Mouse (Mus musculus) liver, postnatal 0 days (tissue): ENCODE data around the gene Adgrf5. TPM values are rescaled to one million over a fixed set of nuclear protein-coding genes. Genes with fewer than 3 reads are reported as not detected.
"Not testable (repeated sequence)": the region's sequence is repeated elsewhere in the genome, so short reads cannot be mapped to it uniquely, and the experiment has no call there.

Source experiments
- ATAC-seq: fragments of 200-750 bp; cut with Nextera tagmentation; 2 replicates; pipeline ENCODE4 v1.8.0; 2017; ENCODE audit warnings: mild to moderate bottlenecking, moderate library complexity
- DNase-seq: peaks from one replicate; pipeline ENCODE4 v3.0.0-alpha.2; 2016
- H3K27ac ChIP-seq: fragments of 300-500 bp; sonication (generic); 2 replicates; pipeline ENCODE4 v1.5.1; 2014; ENCODE audit warnings: antibody characterized with exemption, moderate library complexity, mild to moderate bottlenecking, low read depth
- H3K27me3 ChIP-seq: fragments of 300-500 bp; sonication (generic); 2 replicates; pipeline ENCODE4 v1.6.1; 2014; ENCODE audit warnings: low read length, control low read depth, mixed read lengths; ENCODE audit not compliant: insufficient read depth
- H3K36me3 ChIP-seq: fragments of 300-500 bp; sonication (generic); replicated peaks from 2 replicates; pipeline ENCODE4 v1.6.1; 2014; ENCODE audit warnings: mild to moderate bottlenecking, control low read depth, low read length, moderate library complexity, mixed read lengths; ENCODE audit not compliant: insufficient read depth
- H3K4me1 ChIP-seq: fragments of 300-500 bp; sonication (generic); 2 replicates; pipeline ENCODE4 v1.6.1; 2014; ENCODE audit warnings: antibody characterized with exemption, mild to moderate bottlenecking, control low read depth; ENCODE audit not compliant: insufficient read depth
- H3K4me2 ChIP-seq: fragments of 300-500 bp; sonication (generic); 2 replicates; pipeline ENCODE4 v1.6.1; 2014; ENCODE audit warnings: low read depth, mild to moderate bottlenecking, low read length, moderate library complexity, mixed read lengths
- H3K4me3 ChIP-seq: fragments of 300-500 bp; sonication (generic); 2 replicates; pipeline ENCODE4 v1.5.1; 2014; ENCODE audit warnings: low read depth, low read length
- H3K9ac ChIP-seq: fragments of 300-500 bp; sonication (generic); replicated peaks from 2 replicates; pipeline ENCODE4 v1.6.1; 2014; ENCODE audit warnings: mild to moderate bottlenecking, moderate library complexity
- H3K9me3 ChIP-seq: fragments of 300-500 bp; sonication (generic); 2 replicates; pipeline ENCODE4 v1.6.1; 2016; ENCODE audit warnings: mild to moderate bottlenecking, control low read depth, low read length, mixed read lengths
- CTCF ChIP-seq: sonication (generic); IDR thresholded peaks from 2 replicates; pipeline ENCODE4 v1.5.1; 2016; ENCODE audit warnings: antibody characterized with exemption, low read depth
- EP300 ChIP-seq: IDR thresholded peaks from 2 replicates; pipeline ENCODE4 v1.6.1; 2016; ENCODE audit warnings: antibody characterized with exemption, low read depth, mild to moderate bottlenecking
- WGBS: fragments of 180-500 bp; shearing (Covaris S2); extraction: QIAGEN DNeasy Blood & Tissue Kit; methylation state at CpG from one replicate; pipeline ENCODE4 v1.1.7; 2014; ENCODE audit not compliant: insufficient replicate concordance; 5-methylcytosine and 5-hydroxymethylcytosine counted together
- polyA plus RNA-seq: library from polyadenylated mRNA; unstranded; fragments of >200 nt; fragmentation: Nextera tagmentation; extraction: Ambion mirVana; gene quantifications from 2 replicates; pipeline ENCODE4 v1.2.1, GENCODE M21; 2015

Gene Adgrf5
- polyA plus RNA-seq, 1 experiment from 2014 or later = 3.5 TPM

GRCm38 (mm10) chr17:43329761-43330183 lies 30.5 kb upstream of the Adgrf5 start:
- TF ChIP-seq EP300 (peak; percentile 95), CTCF (no peak)
- Histone ChIP-seq H3K4me1 (peaks cover 37% of the 10 kb centered on the region), H3K4me2 (no peak overlapping the region; the same call in 1 of the 2 replicates), H3K9ac (no peak overlapping the region), H3K27ac (peak overlapping the region; percentile 58), H3K27me3 (no peaks in the 10 kb centered on the region), H3K4me3 (no peak overlapping the region), H3K9me3 (no peaks in the 10 kb centered on the region), H3K36me3 (no peaks in the 10 kb centered on the region)
- DNase-seq = peak; percentile 49
- 38% methylated on average over 7 of the region's 7 CpGs for WGBS
- ATAC-seq = peak; percentile 79

GRCm38 (mm10) chr17:43332686-43333085 lies 27.6 kb upstream of the Adgrf5 start:
- TF ChIP-seq CTCF (no peak), EP300 (no peak)
- Histone ChIP-seq H3K27ac (no peak overlapping the region), H3K36me3 (no peaks in the 10 kb centered on the region), H3K9ac (no peak overlapping the region), H3K27me3 (no peaks in the 10 kb centered on the region), H3K4me1 (peaks cover 30% of the 10 kb centered on the region), H3K9me3 (no peaks in the 10 kb centered on the region), H3K4me3 (no peak overlapping the region), H3K4me2 (no peak overlapping the region)
- DNase-seq = no peak
- 33% methylated on average over 5 of the region's 5 CpGs for WGBS
- ATAC-seq = no peak

DNA sequence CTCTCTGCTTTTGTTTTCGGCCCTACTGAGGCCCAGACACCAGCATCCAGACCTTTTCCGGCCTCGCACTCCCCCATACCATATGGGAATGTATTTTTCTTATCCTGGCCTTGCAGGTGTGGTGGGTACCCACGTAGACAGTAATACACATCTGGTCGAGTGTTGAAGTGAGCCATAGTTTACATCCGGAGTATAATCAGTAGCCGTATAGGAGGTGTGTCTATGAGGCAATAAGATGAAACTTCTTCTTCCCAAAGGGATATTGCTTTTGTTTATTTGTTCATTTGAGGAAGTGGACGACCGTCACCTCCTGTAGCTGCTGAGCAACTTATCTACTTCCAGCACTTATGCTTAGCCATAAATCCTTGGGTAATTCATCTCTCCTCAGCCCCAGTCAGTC lies 26.2 kb upstream of the Adgrf5 start:
- WGBS = 41% methylated on average over 9 of the region's 9 CpGs
- ATAC-seq (no peak), DNase-seq (no peak)

DNA sequence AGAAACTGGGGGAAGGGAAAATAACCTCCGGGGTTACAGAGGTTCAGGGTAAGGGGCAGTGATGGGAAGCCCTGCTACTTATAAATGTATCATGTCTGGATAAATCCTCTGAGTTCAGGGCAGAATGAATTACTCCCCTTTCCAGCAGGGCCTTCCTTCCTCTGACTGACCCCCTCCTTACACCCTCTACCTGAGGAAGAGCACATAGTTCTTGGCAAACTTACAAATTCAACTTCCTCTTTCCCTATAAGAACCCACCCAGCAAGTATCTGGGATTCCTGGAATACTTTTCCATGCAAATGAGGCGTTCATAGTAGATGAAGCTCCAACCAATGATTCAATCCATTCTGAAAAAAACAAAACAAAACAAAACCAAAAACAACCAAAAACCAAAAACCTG lies 22.6 kb upstream of the Adgrf5 start:
- Histone ChIP-seq H3K4me1 (peaks cover 6% of the 10 kb centered on the region; the same call in 1 of the 2 replicates), H3K27me3 (no peaks in the 10 kb centered on the region), H3K9me3 (no peaks in the 10 kb centered on the region), H3K36me3 (no peaks in the 10 kb centered on the region), H3K4me3 (no peak overlapping the region), H3K9ac (no peak overlapping the region), H3K4me2 (no peak overlapping the region), H3K27ac (no peak overlapping the region)
- no peak for ATAC-seq
- no peak for DNase-seq
- no peak for TF ChIP-seq EP300
- WGBS = 70% methylated on average over 2 of the region's 2 CpGs

More for the DNA sequence above, 26.2 kb upstream of the Adgrf5 start:
- H3K4me1 ChIP-seq = peaks cover 16% of the 10 kb centered on the region
- no peak overlapping the region for H3K9ac ChIP-seq
- H3K27me3 ChIP-seq = no peaks in the 10 kb centered on the region
- no peak overlapping the region for H3K4me2 ChIP-seq
- no peak overlapping the region for H3K27ac ChIP-seq
- H3K36me3 ChIP-seq = no peaks in the 10 kb centered on the region
- H3K9me3 ChIP-seq = no peaks in the 10 kb centered on the region
- no peak overlapping the region for H3K4me3 ChIP-seq
- TF ChIP-seq EP300 (peak; percentile 44; the same call in 1 of the 2 replicates), CTCF (no peak)

GRCm38 (mm10) chr17:43338279-43338678 lies 22.0 kb upstream of the Adgrf5 start:
- Histone ChIP-seq H3K27ac (no peak overlapping the region), H3K4me1 (0 out of 2 replicates have a peak, but pooled peaks cover 2% of the 10 kb centered on the region), H3K27me3 (no peaks in the 10 kb centered on the region), H3K4me2 (no peak overlapping the region), H3K9ac (no peak overlapping the region), H3K9me3 (no peaks in the 10 kb centered on the region), H3K4me3 (no peak overlapping the region), H3K36me3 (no peaks in the 10 kb centered on the region)
- no peak for ATAC-seq
- no peak for TF ChIP-seq EP300
- no peak for TF ChIP-seq CTCF
- DNase-seq = no peak
- 64% methylated on average over 3 of the region's 3 CpGs for WGBS

GRCm38 (mm10) chr17:43346499-43346898 lies 13.8 kb upstream of the Adgrf5 start:
- not testable (repeated sequence) for H3K9me3 ChIP-seq, H3K4me3 ChIP-seq, H3K4me2 ChIP-seq, H3K4me1 ChIP-seq, H3K36me3 ChIP-seq, ATAC-seq, DNase-seq, H3K27me3 ChIP-seq, H3K27ac ChIP-seq, H3K9ac ChIP-seq
- WGBS = 83% methylated on average over 2 of the region's 2 CpGs
